Mouse (Mus musculus) forebrain, postnatal 0 days (tissue): ENCODE measurements around the gene Hdhd3. TPM values are rescaled to one million over a fixed set of nuclear protein-coding genes. Genes with fewer than 3 reads are reported as not detected.

Experiments used
- ATAC-seq: fragments of 200-750 bp; cut with Nextera tagmentation; 2 replicates; pipeline ENCODE4 v1.8.0; 2017; ENCODE audit warnings: mild to moderate bottlenecking, moderate library complexity
- DNase-seq: peaks from one replicate; pipeline ENCODE4 v3.0.0-alpha.2; 2015
- H3K27ac ChIP-seq: fragments of 300-500 bp; sonication (generic); 2 replicates; pipeline ENCODE4 v1.5.1; 2014; ENCODE audit warnings: low read depth, mild to moderate bottlenecking, antibody characterized with exemption, low read length, moderate library complexity, mixed read lengths
- H3K27me3 ChIP-seq: fragments of 300-500 bp; sonication (generic); 2 replicates; pipeline ENCODE4 v1.6.1; 2014; ENCODE audit warnings: mild to moderate bottlenecking, low read length, mixed read lengths; ENCODE audit not compliant: insufficient read depth
- H3K36me3 ChIP-seq: fragments of 300-500 bp; sonication (generic); 2 replicates; pipeline ENCODE4 v1.6.1; 2014; ENCODE audit warnings: mild to moderate bottlenecking, moderate library complexity; ENCODE audit not compliant: insufficient read depth
- H3K4me1 ChIP-seq: fragments of 300-500 bp; sonication (generic); 2 replicates; pipeline ENCODE4 v1.6.1; 2014; ENCODE audit warnings: antibody characterized with exemption; ENCODE audit not compliant: insufficient read depth
- H3K4me2 ChIP-seq: fragments of 300-500 bp; sonication (generic); 2 replicates; pipeline ENCODE4 v1.6.1; 2014; ENCODE audit warnings: low read depth, mild to moderate bottlenecking, moderate library complexity
- H3K4me3 ChIP-seq: fragments of 300-500 bp; sonication (generic); 2 replicates; pipeline ENCODE4 v1.5.1; 2014; ENCODE audit warnings: low read depth, low read length, mixed read lengths
- H3K9ac ChIP-seq: fragments of 300-500 bp; sonication (generic); 2 replicates; pipeline ENCODE4 v1.6.1; 2014; ENCODE audit warnings: mild to moderate bottlenecking
- H3K9me3 ChIP-seq: fragments of 300-500 bp; sonication (generic); 2 replicates; pipeline ENCODE4 v1.6.1; 2016; ENCODE audit warnings: low read length
- CTCF ChIP-seq: sonication (generic); IDR thresholded peaks from 2 replicates; pipeline ENCODE4 v1.5.1; 2016; ENCODE audit warnings: antibody characterized with exemption, control low read depth, low read depth
- WGBS: fragments of 180-500 bp; shearing (Covaris S2); extraction: QIAGEN DNeasy Blood & Tissue Kit; methylation state at CpG from one replicate; pipeline ENCODE4 v1.1.7; 2014; 5-methylcytosine and 5-hydroxymethylcytosine counted together
- polyA plus RNA-seq: library from polyadenylated mRNA; unstranded; fragments of >200 nt; fragmentation: Nextera tagmentation; extraction: Ambion mirVana; gene quantifications from 2 replicates; pipeline ENCODE4 v1.2.1, GENCODE M21; 2015
- total RNA-seq: library from RNA; depleted of rRNA; stranded (reverse); fragments of >200 nt; gene quantifications from 2 replicates; pipeline ENCODE4 v1.2.3, GENCODE M21; 2014

The Hdhd3 gene
- total and polyA plus RNA-seq, 2 experiments from 2014 or later, result 3.5 to 4.6 TPM

DNA sequence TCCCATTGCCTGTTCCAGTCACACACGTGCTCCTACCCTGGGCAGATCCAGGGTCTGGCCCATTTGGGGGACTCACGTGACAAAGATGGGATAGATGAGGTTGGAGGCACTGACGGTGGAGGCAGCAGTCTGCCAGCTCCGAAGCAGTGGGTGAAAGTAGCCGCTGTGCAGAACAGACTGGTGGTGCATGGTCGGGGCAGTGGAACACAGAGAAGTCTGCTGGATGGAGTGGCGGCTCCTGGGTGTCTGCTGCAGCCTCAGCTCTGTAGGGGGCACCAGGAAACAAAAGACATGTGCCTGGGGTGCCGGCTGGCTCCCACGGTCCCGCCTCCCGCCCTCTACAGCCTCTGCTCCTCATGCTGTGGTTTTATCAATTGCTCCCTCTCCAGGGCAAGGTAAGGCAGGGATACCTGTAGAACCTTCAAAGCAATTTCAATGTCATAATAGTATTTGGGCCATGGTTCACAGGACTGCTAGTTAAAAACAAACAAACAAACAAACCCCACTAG lies 10.8 kb upstream of the Hdhd3 start:
- Histone ChIP-seq H3K9me3 (no peaks in the 10 kb centered on the region), H3K4me3 (no peak overlapping the region), H3K4me2 (no peak overlapping the region), H3K4me1 (peaks cover 4% of the 10 kb centered on the region; the same call in 1 of the 2 replicates), H3K27me3 (no peaks in the 10 kb centered on the region), H3K36me3 (peaks cover 44% of the 10 kb centered on the region), H3K27ac (no peak overlapping the region), H3K9ac (no peak overlapping the region)
- DNase-seq (no peak), ATAC-seq (no peak)
- TF ChIP-seq CTCF, result no peak
- WGBS, result 53% methylated on average over 11 of the region's 11 CpGs

DNA sequence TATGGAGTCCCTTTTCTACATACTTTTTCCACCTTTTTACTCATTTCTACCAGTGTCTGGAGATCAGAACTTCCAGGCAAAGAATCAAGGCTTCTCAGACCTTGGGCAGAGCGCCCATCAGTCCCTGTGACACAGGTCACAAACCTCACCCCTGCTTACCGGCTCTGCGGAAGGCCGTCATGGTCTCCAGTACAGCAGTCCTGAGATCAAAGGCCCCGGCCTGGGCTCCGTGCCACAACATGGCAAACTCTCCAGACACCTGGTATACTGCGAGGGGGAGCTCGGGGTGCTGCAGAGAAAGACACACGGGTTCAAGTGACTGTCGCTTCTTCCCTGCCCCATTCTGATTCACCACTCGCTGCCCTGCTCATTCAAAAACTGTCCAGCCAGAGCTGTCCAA lies 6.7 kb upstream of the Hdhd3 start:
- H3K4me1 ChIP-seq, result no peaks in the 10 kb centered on the region
- no peaks in the 10 kb centered on the region for H3K27me3 ChIP-seq
- DNase-seq, result no peak
- no peak overlapping the region for H3K9ac ChIP-seq
- H3K9me3 ChIP-seq, result no peaks in the 10 kb centered on the region
- no peak for TF ChIP-seq CTCF
- peaks cover 62% of the 10 kb centered on the region for H3K36me3 ChIP-seq
- H3K27ac ChIP-seq, result no peak overlapping the region
- H3K4me3 ChIP-seq, result no peak overlapping the region
- WGBS, result 87% methylated on average over 11 of the region's 11 CpGs
- no peak for ATAC-seq
- no peak overlapping the region for H3K4me2 ChIP-seq

DNA sequence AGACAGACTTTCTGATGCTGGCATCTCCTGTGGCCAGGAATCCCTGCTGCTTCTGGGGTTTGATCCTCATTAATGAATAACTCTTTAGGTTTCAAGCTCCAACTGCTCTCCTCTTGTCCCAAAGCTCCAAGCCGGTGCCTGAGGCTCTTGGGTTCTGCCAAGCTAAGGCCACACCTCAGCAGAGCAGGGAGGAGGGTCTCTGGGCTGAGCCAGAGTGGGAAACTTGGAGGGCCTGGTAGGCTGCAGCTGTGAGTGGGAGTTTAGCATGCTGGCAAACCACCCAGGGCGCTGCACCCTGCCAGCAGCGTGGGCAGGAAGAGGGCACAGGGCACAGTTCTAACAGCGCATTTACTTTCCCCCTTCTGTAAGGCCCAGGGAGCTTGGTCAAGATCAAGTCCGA lies 5.6 kb upstream of the Hdhd3 start:
- Histone ChIP-seq H3K4me2 (no peak overlapping the region), H3K27me3 (no peaks in the 10 kb centered on the region), H3K4me3 (no peak overlapping the region), H3K9ac (no peak overlapping the region), H3K27ac (no peak overlapping the region), H3K4me1 (no peaks in the 10 kb centered on the region), H3K9me3 (no peaks in the 10 kb centered on the region), H3K36me3 (peaks cover 62% of the 10 kb centered on the region)
- no peak for TF ChIP-seq CTCF
- no peak for ATAC-seq
- no peak for DNase-seq
- 95% methylated on average over 5 of the region's 5 CpGs for WGBS

- 83% methylated on average over 2 of the region's 2 CpGs for whole genome bisulfite sequencing
- H3K9ac ChIP-seq, result no peak overlapping the region
These were observed 3.5 kb upstream of the Hdhd3 start for GRCm38 (mm10) chr4:62506798-62507197.

GRCm38 (mm10) chr4:62505991-62506390 lies 2.7 kb upstream of the Hdhd3 start:
- Histone ChIP-seq H3K27ac (no peak overlapping the region), H3K9ac (no peak overlapping the region), H3K27me3 (no peaks in the 10 kb centered on the region), H3K9me3 (no peaks in the 10 kb centered on the region), H3K36me3 (peaks cover 36% of the 10 kb centered on the region), H3K4me3 (no peak overlapping the region), H3K4me1 (peaks cover 5% of the 10 kb centered on the region; the same call in 1 of the 2 replicates), H3K4me2 (no peak overlapping the region)
- WGBS, result 90% methylated on average over 3 of the region's 3 CpGs
- no peak for ATAC-seq
- DNase-seq, result no peak
- TF ChIP-seq CTCF, result no peak

More at GRCm38 (mm10) chr4:62506798-62507197, 3.5 kb upstream of the Hdhd3 start:
- Histone ChIP-seq H3K4me1 (no peaks in the 10 kb centered on the region), H3K4me3 (no peak overlapping the region), H3K36me3 (peaks cover 44% of the 10 kb centered on the region), H3K9me3 (no peaks in the 10 kb centered on the region), H3K4me2 (no peak overlapping the region), H3K27ac (no peak overlapping the region), H3K27me3 (no peaks in the 10 kb centered on the region)
- DNase-seq, result no peak
- no peak for ATAC-seq
- TF ChIP-seq CTCF, result peak; percentile 40

DNA sequence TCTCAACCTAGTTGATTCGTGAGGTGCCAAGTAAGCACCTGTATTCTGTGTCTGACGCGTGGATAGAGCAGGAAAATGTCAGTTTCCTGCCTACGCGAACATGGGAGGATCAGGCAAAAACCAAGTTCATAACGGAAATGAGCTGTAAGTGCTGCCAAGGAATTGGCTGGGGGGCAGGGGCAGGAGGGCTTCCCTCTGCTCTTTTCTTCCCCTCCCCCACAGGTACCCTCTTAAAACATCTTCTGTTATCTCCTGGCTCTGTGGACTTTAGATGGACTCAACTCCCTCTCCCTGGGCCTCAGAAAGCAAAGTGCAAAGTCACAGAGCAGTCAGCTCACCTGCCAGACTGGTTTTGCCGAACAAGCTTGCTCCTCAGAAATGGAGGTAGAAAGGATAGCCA lies 298 bp downstream of the Hdhd3 start:
- 79% methylated on average over 7 of the region's 7 CpGs for WGBS
- Histone ChIP-seq H3K9ac (no peak overlapping the region), H3K36me3 (peaks cover 20% of the 10 kb centered on the region), H3K27me3 (no peaks in the 10 kb centered on the region), H3K9me3 (no peaks in the 10 kb centered on the region), H3K4me2 (no peak overlapping the region), H3K4me1 (peaks cover 5% of the 10 kb centered on the region; the same call in 1 of the 2 replicates), H3K27ac (no peak overlapping the region), H3K4me3 (no peak overlapping the region)
- no peak for DNase-seq
- no peak for TF ChIP-seq CTCF
- ATAC-seq, result no peak

- WGBS, result 2% methylated on average over 38 of the region's 38 CpGs
- Histone ChIP-seq H3K4me3 (peak overlapping the region; percentile 85), H3K9ac (peak overlapping the region; percentile 80), H3K4me1 (peaks cover 5% of the 10 kb centered on the region; the same call in 1 of the 2 replicates), H3K9me3 (no peaks in the 10 kb centered on the region), H3K36me3 (peaks cover 12% of the 10 kb centered on the region), H3K4me2 (peak overlapping the region; percentile 76), H3K27ac (peak overlapping the region; percentile 40; the same call in 1 of the 2 replicates), H3K27me3 (no peaks in the 10 kb centered on the region)
- peak; percentile 97 for ATAC-seq
- TF ChIP-seq CTCF, result no peak
- peak; percentile 87 for DNase-seq
These were observed 1.1 kb downstream of the Hdhd3 start for GRCm38 (mm10) chr4:62501964-62502732.
